Mouse (Mus musculus): Measurements from ENCODE around the gene Gm17657.
"Not testable (repeated sequence)": the region's sequence is repeated elsewhere in the genome, so short reads cannot be mapped to it uniquely, and the experiment has no call there.

Gm17657 gene

GRCm38 (mm10) chr17:29500802-29501469 is 48.5 kb downstream of the Gm17657 start:
- peak; percentile 98 for DNase-seq (ENCODE audit: low read depth)

DNA sequence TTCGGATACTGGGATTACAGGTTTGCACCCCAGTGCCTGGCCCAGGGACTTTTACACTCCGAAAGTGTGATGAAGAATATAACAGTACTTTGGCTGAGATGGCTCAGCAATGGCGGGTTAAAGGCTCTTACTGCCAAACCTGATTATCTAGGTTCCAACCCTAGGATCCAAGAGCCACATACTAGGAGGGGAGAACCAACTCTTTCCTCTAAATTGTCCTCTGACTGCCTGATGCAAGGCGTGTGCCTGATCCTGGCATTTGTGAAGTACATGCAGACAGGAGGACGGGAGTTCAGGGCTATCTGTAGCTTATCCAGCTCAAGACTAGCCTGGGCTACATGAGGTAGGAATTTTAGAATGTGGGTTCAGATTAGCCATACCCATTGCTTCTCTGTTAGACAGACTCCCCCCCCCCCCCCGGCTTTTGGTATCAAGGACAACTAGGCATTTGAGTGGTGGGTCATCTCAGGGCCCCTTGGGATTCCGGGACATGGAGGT is 49.1 kb downstream of the Gm17657 start:
- DNase-seq (ENCODE audit: low read depth) = no peak

GRCm38 (mm10) chr17:29499511-29499910 is 49.9 kb downstream of the Gm17657 start:
- no peak for DNase-seq (ENCODE audit: low read depth)

DNA sequence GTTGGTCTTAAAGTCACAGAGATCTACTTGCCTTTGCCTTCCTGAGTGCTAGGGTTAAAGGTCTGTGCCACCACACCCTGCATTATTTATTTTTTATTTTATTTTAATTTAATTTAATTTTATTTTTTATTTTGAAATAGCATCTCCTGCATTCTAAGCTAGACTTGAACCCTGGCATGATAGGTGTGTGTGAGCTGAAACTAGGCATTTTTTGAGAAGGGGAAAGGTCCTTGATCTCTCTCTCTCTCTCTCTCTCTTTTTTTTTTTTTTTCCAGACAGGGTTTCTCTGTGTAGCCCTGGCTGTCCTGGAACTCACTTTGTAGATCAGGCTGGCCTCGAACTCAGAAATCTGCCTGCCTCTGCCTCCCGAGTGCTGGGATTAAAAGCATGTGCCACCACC is 50.5 kb downstream of the Gm17657 start:
- DNase-seq (ENCODE audit: low read depth) = not testable (repeated sequence)

DNA sequence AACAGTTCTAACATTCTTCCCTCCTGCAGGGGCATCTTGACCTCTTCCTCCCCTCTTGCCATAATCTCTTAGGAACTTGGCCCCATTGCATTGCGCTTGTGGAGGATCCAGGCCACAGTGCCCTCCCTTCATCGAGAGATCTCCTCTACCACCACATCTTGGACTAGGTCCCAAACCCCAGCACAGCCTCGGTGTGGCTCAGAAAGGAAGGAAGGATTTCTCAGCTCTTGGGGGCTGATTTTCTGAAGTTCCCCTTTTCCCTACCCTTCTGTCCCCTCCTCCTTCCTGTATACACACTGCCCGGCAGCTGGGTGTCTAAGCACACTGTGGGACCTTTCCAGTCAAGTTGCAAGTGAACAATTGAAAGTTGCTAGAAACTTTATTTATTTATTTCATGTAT is 51.4 kb downstream of the Gm17657 start:
- peak; percentile 99 for DNase-seq (ENCODE audit: low read depth)

DNA sequence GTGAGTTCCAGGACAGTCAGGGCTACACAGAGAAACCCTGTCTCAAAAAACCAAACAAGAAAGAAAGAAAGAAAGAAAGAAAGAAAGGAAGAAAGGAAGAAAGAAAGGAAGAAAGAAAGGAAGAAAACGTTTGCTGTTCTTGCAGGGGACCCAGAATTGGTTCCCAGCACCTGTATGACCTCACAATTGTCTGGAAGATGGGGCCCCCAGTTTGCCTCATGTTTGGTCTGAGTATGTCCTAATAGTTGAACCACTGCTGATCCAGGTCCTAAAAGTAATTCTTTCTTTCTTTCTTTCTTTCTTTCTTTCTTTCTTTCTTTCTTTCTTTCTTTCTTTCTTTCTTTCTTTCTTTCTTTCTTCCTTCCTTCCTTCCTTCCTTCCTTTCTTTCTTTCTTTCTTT is 52.0 kb downstream of the Gm17657 start:
- peak; percentile 68 for DNase-seq (ENCODE audit: low read depth)

GRCm38 (mm10) chr17:29497071-29497354 is 52.4 kb downstream of the Gm17657 start:
- DNase-seq (ENCODE audit: low read depth) = peak; percentile 64

GRCm38 (mm10) chr17:29496211-29497070 is 53.0 kb downstream of the Gm17657 start:
- DNase-seq (ENCODE audit: low read depth) = peak; percentile 65

GRCm38 (mm10) chr17:29494732-29495076 is 54.7 kb downstream of the Gm17657 start:
- DNase-seq (ENCODE audit: low read depth) = no peak

- peak; percentile 76 for DNase-seq (ENCODE audit: low read depth)
These were observed 55.2 kb downstream of the Gm17657 start for GRCm38 (mm10) chr17:29494062-29494731.

DNA sequence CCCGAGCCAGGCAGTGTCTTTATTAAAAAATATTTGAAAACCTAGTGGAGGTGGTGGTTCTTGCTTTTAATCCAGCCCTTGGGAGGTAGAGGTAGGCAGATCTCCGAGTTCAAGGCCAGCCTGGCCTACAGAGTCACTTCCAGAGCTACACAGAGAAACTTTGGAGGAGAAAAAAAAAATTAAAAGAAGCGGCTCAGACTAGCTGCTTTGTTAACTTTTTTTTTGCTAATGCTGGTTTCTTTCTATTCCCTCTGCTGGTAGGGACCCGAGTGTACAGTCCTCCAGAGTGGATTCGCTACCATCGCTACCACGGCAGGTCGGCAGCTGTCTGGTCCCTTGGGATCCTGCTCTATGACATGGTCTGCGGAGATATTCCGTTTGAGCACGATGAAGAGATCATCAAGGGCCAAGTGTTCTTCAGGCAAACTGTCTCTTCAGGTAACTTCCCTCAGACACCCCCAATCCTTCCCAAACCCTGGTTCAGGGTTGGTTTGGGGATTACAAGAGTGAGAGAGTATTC is 55.9 kb downstream of the Gm17657 start:
- no peak for DNase-seq (ENCODE audit: low read depth)

DNA sequence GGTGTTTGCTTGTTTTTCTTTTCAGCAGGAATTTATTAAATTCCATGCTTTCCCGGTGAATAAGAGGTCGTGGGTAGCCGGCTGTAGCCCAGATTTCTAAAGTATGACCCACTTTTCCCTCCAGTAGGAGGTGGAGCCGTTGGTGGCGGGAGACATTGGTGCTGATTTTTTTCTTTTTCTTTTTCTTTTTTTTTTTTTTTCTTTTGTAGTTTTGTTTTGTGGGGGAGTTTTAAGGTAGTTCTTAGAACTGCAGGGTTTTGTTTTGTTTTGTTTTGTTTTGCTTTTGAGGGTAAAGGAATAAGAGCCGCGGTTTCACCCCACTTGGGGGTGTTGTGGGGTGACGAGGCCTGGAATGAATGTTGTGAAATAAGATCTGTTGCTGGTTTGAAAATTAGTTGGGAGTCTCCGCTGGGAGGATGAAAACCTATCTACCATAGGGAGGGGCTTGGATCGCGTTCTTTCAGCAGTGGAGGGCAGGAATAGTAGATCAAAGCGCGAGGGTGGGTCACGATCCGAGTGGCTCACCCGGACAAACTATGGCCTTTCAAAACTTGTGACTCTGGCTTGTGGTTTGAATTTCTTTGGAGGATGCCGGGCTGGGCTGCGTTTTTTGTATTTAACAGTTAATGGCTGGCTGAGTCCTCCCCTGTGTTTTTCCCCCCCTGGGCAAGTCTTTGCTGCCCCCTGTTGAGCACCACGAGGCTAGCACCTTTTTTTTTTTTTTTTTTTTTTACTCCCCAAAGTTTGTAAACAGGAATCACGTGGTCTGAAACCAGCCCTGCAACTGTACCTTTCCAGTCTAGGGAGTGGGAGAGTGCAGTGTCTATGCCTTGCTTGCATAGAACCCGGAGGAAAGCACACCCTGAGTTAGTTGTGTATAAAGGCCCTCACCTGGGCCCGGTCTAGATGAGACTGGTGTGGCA is 56.9 kb downstream of the Gm17657 start:
- DNase-seq (ENCODE audit: low read depth) = peak; percentile 95

DNA sequence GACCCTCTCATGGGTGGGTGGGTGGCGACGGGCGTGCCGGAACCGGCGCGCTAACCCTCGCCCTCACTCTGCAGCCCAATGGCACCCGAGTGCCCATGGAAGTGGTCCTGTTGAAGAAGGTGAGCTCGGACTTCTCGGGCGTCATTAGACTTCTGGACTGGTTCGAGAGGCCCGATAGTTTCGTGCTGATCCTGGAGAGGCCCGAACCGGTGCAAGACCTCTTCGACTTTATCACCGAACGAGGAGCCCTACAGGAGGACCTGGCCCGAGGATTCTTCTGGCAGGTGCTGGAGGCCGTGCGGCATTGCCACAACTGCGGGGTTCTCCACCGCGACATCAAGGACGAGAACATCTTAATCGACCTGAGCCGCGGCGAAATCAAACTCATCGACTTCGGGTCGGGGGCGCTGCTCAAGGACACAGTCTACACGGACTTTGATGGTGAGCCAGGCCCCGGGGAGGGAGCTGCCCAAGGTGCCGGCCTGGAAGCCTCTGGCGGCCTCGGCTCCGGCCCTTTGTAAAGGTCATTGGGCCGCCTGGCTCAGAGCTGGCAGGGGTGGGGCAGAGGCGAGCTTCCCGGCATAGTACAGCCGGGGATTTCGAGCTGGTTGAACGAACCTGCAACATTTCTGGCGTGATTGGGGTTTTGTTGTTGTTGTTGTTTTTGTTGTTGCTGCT is 57.7 kb downstream of the Gm17657 start:
- peak; percentile 54 for DNase-seq (ENCODE audit: low read depth)

GRCm38 (mm10) chr17:29490713-29491581 is 58.5 kb downstream of the Gm17657 start, which contains the start of gene Pim1:
Pim1 (plus strand) TSS chr17:29490753.
- DNase-seq (ENCODE audit: low read depth) = peak; percentile 49

- peak; percentile 99 for DNase-seq (ENCODE audit: low read depth)
These were observed 59.3 kb downstream of the Gm17657 start for GRCm38 (mm10) chr17:29489971-29490712.

DNA sequence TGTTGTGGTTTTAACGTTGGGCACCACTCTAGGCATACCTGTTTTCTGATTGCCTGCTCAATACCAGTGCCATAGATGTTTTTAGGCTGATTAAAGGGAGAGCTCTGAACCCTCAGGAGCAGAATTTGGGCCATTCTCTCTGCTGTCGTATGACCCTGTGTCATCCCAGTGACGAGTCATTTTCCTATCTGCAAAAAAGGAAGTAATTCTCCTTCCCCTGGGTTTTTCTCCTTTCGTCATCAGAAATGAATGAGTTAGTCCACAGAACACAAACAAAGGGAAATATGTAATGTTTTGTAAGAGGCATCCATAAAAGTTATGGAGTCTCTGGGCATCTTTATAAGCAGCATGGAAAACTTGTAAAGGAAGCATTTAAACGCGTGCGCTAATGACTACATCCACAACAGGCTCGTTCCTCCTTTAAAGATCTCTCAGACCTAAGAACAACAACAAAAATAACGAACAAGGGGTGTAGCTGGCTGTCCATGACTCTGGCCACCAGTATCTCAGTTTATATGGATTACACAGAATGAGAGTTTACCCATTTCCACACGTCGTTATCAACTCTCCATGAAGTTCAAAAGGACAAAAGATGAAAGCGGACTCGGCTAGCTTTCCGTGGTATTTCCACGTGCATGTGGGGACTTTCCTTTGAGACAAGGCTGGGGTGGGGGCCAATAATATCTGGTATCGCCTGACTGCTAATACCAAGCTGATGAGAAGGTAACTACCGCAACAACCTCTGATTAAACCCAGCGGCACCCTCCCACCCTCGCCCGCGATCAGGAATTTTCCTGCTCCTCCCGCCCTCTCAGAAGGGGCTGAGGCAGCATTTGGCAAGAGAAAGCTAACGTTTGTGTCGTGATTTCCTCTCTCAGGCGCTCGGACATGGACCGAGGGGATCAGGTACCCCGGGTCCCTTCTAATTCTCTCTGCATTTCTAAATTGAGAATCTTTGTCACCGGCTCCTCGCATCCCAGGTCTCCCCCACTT is 60.2 kb downstream of the Gm17657 start:
- peak; percentile 92 for DNase-seq (ENCODE audit: low read depth)

DNA sequence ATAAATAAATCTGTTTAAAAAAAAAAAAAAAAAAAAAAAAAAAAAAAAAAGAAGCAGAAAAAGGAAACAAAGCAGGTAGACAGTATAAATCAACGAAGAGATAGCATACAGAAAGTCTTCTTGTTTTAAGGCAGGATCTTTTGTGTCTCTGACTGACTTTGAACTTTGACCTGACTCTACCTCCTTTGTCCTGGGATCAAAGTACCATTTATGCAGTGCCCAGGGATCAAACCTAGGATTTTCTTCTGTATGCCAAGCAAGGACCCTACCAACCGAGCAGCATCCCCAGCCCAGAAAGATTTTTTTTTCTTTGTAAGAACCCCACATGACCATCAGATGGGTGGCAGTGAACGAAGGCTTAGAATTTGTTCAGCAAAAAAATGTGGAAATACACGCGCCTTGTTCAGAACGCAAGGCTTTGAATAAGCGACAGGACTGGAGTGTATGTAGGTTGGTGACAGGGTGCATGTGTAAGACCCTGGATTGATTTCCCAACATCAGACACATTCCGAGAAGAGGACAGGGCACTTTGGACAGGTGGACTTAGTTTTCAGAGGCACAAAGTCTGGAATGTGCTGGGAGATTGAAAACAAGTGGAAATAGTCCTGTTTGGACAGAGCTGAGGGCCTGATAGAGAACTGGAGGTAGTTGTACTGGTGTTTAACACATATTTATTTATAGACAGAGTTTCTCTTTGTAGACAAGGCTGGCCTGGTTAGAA is 61.0 kb downstream of the Gm17657 start:
- no peak for DNase-seq (ENCODE audit: low read depth)

Measured in 416B (cell line).